Mouse (Mus musculus) heart, adult 2 months (tissue): ENCODE results near the gene Mthfs.

Experiments used
- CTCF ChIP-seq: fragments of 200-600 bp; IDR thresholded peaks from 2 replicates; pipeline ENCODE4 v1.8.1; 2022; ENCODE audit warnings: antibody characterized with exemption, mild to moderate bottlenecking, moderate library complexity
- EP300 ChIP-seq: fragments of 200-500 bp; IDR thresholded peaks from 2 replicates; pipeline ENCODE4 v1.6.1; 2011; ENCODE audit warnings: low read depth, low read length, control low read depth; ENCODE audit not compliant: insufficient read depth
- POLR2A ChIP-seq: fragments of 200-500 bp; IDR thresholded peaks from 2 replicates; pipeline ENCODE4 v1.6.1; 2011; ENCODE audit warnings: mild to moderate bottlenecking, low read depth, low read length, control low read depth; ENCODE audit not compliant: insufficient read depth

DNA sequence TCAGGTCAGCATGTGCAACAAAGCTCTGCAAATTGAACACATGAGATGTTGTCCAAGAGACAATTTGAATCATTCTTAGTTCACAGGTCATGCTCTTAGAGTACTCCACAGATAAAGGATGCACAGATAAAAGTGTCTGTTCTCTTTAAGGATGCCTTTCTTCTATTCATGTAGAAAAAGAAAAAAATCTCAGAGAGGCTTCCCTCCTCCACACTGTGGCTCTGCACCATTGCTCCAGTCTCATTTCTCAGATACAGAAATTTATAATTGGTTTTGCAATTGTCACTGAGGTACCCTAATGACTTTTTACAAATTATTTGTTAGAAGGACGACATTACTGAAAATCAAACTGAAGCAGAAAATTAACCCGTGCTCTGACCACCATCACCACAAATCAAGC, 101.2 kb downstream of the Mthfs start:
- TF ChIP-seq CTCF (no peak), POLR2A (no peak), EP300 (no peak)
